Mouse (Mus musculus) MEL (cell line): ENCODE measurements around the gene Ear10. TPM values are rescaled to one million over a fixed set of nuclear protein-coding genes. Genes with fewer than 3 reads are reported as not detected.
A peak's percentile ranks its signal among the peaks of the same experiment; 100 is the strongest.
"Not testable (repeated sequence)": the region's sequence is repeated elsewhere in the genome, so short reads cannot be mapped to it uniquely, and the experiment has no call there.

Source experiments
- DNase-seq: peaks from one replicate; pipeline ENCODE4 v3.0.0; 2011; ENCODE audit warnings: low read depth, low spot score
- H3K27ac ChIP-seq: 2 replicates; pipeline ENCODE4 v1.5.1; 2012; ENCODE audit warnings: low read depth, mild to moderate bottlenecking, control low read depth, low read length, moderate library complexity; ENCODE audit not compliant: control insufficient read depth
- H3K27me3 ChIP-seq, 2 experiments: fragments of 150-350 bp in 1 of 2; sonication (generic) in 1 of 2; 2 replicates each; pipeline ENCODE4 v1.6.1; 2012; ENCODE audit warnings: low read length in 2 of 2, mild to moderate bottlenecking in 2 of 2, improper control_type of control experiment in 1 of 2, moderate library complexity in 1 of 2; ENCODE audit not compliant: insufficient read depth in 2 of 2, control insufficient read depth in 1 of 2
- H3K36me3 ChIP-seq, 2 experiments: 2 replicates each; pipeline ENCODE4 v1.6.1; 2012 to 2014; ENCODE audit warnings: low read length in 2 of 2, improper control_type of control experiment in 1 of 2, inconsistent platforms in 1 of 2, mild to moderate bottlenecking in 1 of 2; ENCODE audit not compliant: insufficient read depth in 2 of 2, control insufficient read depth in 1 of 2
- H3K4me1 ChIP-seq, 2 experiments: fragments of 150-350 bp in 1 of 2; sonication (generic) in 1 of 2; 2 replicates each; pipeline ENCODE4 v1.6.1; 2012; ENCODE audit warnings: low read length in 2 of 2, improper control_type of control experiment in 1 of 2, mild to moderate bottlenecking in 1 of 2; ENCODE audit not compliant: insufficient read depth in 2 of 2, control insufficient read depth in 1 of 2
- H3K4me3 ChIP-seq, 2 experiments: fragments of 150-350 bp in 1 of 2; sonication (generic) in 1 of 2; 2 replicates each; pipeline ENCODE4 v1.5.1; 2012; ENCODE audit warnings: low read depth in 2 of 2, low read length in 2 of 2, mild to moderate bottlenecking in 2 of 2, moderate library complexity in 2 of 2, control low read depth in 1 of 2, improper control_type of control experiment in 1 of 2; ENCODE audit not compliant: control insufficient read depth in 1 of 2, insufficient read depth in 1 of 2
- H3K79me2 ChIP-seq: 2 replicates; pipeline ENCODE4 v1.6.1; 2012; ENCODE audit warnings: mild to moderate bottlenecking, low read length, moderate library complexity; ENCODE audit not compliant: control insufficient read depth, poor library complexity, insufficient read depth
- H3K9ac ChIP-seq: 2 replicates; pipeline ENCODE4 v1.6.1; 2012; ENCODE audit warnings: low read depth, mild to moderate bottlenecking, control low read depth, low read length, moderate library complexity; ENCODE audit not compliant: control insufficient read depth, poor library complexity, severe bottlenecking
- H3K9me3 ChIP-seq: fragments of 150-350 bp; sonication (generic); replicated peaks from 2 replicates; pipeline ENCODE4 v1.6.1; 2012; ENCODE audit warnings: mild to moderate bottlenecking, low read length, improper control_type of control experiment, moderate library complexity; ENCODE audit not compliant: insufficient read depth
- EP300 ChIP-seq, 2 experiments: IDR thresholded peaks; 2 replicates each; pipeline ENCODE4 v1.6.1; 2011; ENCODE audit warnings: improper control_type of control experiment in 2 of 2, low read length in 2 of 2, low read depth in 1 of 2, mild to moderate bottlenecking in 1 of 2
- ETS1 ChIP-seq: IDR thresholded peaks from 2 replicates; pipeline ENCODE4 v1.6.1; 2012; ENCODE audit warnings: low read depth, mild to moderate bottlenecking, inconsistent platforms, low read length, improper control_type of control experiment, moderate library complexity
- GATA1 ChIP-seq: IDR thresholded peaks from 2 replicates; pipeline ENCODE4 v1.6.1; 2011; ENCODE audit warnings: low read depth, low read length, improper control_type of control experiment
- JUND ChIP-seq: IDR thresholded peaks from 2 replicates; pipeline ENCODE4 v1.6.1; 2011; ENCODE audit warnings: low read depth, mild to moderate bottlenecking, improper control_type of control experiment, low read length
- MYB ChIP-seq: IDR thresholded peaks from 2 replicates; pipeline ENCODE4 v1.6.1; 2011; ENCODE audit warnings: mild to moderate bottlenecking, low read depth, low read length, improper control_type of control experiment
- SIN3A ChIP-seq: IDR thresholded peaks from 2 replicates; pipeline ENCODE4 v1.6.1; 2012; ENCODE audit warnings: low read length, improper control_type of control experiment, inconsistent platforms
- TAL1 ChIP-seq: IDR thresholded peaks from 2 replicates; pipeline ENCODE4 v1.6.1; 2012; ENCODE audit warnings: mild to moderate bottlenecking, inconsistent platforms, low read length, moderate library complexity, mixed read lengths
- TCF12 ChIP-seq: IDR thresholded peaks from 2 replicates; pipeline ENCODE4 v1.6.1; 2014; ENCODE audit warnings: low read depth, mild to moderate bottlenecking, inconsistent platforms, low read length, improper control_type of control experiment, moderate library complexity
- ZNF384 ChIP-seq: IDR thresholded peaks from 2 replicates; pipeline ENCODE4 v1.6.1; 2012; ENCODE audit warnings: low read depth, mild to moderate bottlenecking, inconsistent platforms, low read length, improper control_type of control experiment
- polyA plus RNA-seq, 2 experiments: library from polyadenylated mRNA; stranded (reverse) in 1 of 2; unstranded in 1 of 2; fragments of >175 nt in 1 of 2; fragments of >200 nt in 1 of 2; gene quantifications; 2 replicates each; pipeline versions ENCODE4 v1.2.1 to v1.2.4; 2012; ENCODE audit warnings: low replicate concordance in 2 of 2, low read depth in 1 of 2; ENCODE audit not compliant: insufficient read length in 2 of 2, insufficient read depth in 1 of 2, missing spikeins in 1 of 2
- total RNA-seq: library from RNA; depleted of rRNA; stranded (reverse); fragments of 300-350 nt; gene quantifications from 2 replicates; pipeline ENCODE4 v1.2.3, GENCODE M21; 2012

The Ear10 gene
- total and polyA plus RNA-seq, 3 experiments = not detected

GRCm38 (mm10) chr14:43886235-43886634 lies 37.1 kb downstream of the Ear10 start:
- not testable (repeated sequence) for H3K9ac ChIP-seq, DNase-seq, H3K79me2 ChIP-seq, H3K36me3 ChIP-seq, H3K27me3 ChIP-seq, H3K4me3 ChIP-seq, H3K9me3 ChIP-seq, H3K4me1 ChIP-seq, H3K27ac ChIP-seq

- TF ChIP-seq TCF12 (peak; percentile 88), MYB (peak; percentile 85), TAL1 (peak; percentile 39), JUND (0 out of 2 replicates have a peak, but pooled peaks have one; percentile 40), EP300 (IDR thresholded peaks at IDR 0.05; ENCODE audit: low read depth in 1 of 2, low read length in 2 of 2) (peak; percentile 79 to 91), ZNF384 (peak; percentile 91), GATA1 (peak; percentile 87), SIN3A (peak; percentile 58), ETS1 (peak; percentile 69)
- not testable (repeated sequence) for H3K4me3 ChIP-seq, H3K27me3 ChIP-seq, H3K79me2 ChIP-seq, H3K9me3 ChIP-seq, H3K36me3 ChIP-seq, H3K9ac ChIP-seq
- DNase-seq = peak; percentile 53
- Histone ChIP-seq H3K27ac (peak overlapping the region; percentile 80), H3K4me1 (peaks cover 4 to 13% of the 10 kb centered on the region in 2 experiments; a peak in 3 of 4 replicates)
These were observed 43.3 kb downstream of the Ear10 start for GRCm38 (mm10) chr14:43879966-43880545.

GRCm38 (mm10) chr14:43877789-43878188 lies 45.6 kb downstream of the Ear10 start:
- not testable (repeated sequence) for H3K9ac ChIP-seq, H3K27me3 ChIP-seq, H3K9me3 ChIP-seq, H3K79me2 ChIP-seq, H3K36me3 ChIP-seq, DNase-seq, H3K4me3 ChIP-seq, H3K27ac ChIP-seq
- peaks cover 4 to 13% of the 10 kb centered on the region in 2 experiments; a peak in 3 of 4 replicates for H3K4me1 ChIP-seq

GRCm38 (mm10) chr14:43875417-43875816 lies 47.9 kb downstream of the Ear10 start, which contains the start of gene Ear1:
Ear1 (minus strand) TSS chr14:43875517.
- not testable (repeated sequence) for H3K9me3 ChIP-seq, H3K9ac ChIP-seq, H3K4me3 ChIP-seq, H3K79me2 ChIP-seq, H3K4me1 ChIP-seq, H3K27me3 ChIP-seq, DNase-seq, H3K36me3 ChIP-seq
- H3K27ac ChIP-seq = peak within 1 kb of the TSS; percentile 63
